Mouse (Mus musculus) bone marrow macrophage, adult 2 months (primary cell): ENCODE results near the gene Tent5b.

Experiments
- CTCF ChIP-seq: IDR thresholded peaks from 2 replicates; pipeline ENCODE4 v1.5.1; 2012; ENCODE audit warnings: low read depth, mild to moderate bottlenecking, low read length, moderate library complexity
- POLR2A ChIP-seq: IDR thresholded peaks from 2 replicates; pipeline ENCODE4 v1.6.1; 2012; ENCODE audit warnings: mild to moderate bottlenecking, low read depth, low read length, borderline replicate concordance

DNA sequence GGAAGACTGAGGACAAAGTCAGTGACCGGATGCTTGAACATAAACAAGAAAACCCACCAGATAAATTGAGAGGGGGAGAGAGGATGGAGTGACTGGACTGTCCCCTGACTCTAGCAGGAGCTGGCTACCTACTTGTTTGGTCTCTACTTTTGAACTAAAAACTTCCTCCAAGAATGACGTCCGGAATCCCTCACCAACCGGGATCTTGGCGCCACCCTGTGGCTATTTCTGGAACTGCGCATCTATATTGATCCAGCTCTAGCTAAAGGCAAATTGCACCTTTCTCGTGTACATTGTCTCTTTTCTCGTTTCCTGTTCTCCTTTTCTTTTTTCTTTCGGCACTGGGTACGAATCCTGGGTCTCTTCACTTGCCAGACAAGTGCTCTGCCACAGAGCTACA is 28.4 kb upstream of the Tent5b start:
- TF ChIP-seq CTCF, result peak; percentile 80
- TF ChIP-seq POLR2A, result no peak
